Mouse (Mus musculus): ENCODE measurements around the gene Naaladl2.

- no peak for TF ChIP-seq POLR2A (IDR thresholded peaks at IDR 0.05; ENCODE audit: insufficient read depth, low read length)
- TF ChIP-seq CTCF (IDR thresholded peaks at IDR 0.05; ENCODE audit: low read depth, low read length) = no peak
Measured at GRCm38 (mm10) chr3:24630032-24630431, 514.0 kb downstream of the Naaladl2 start.
